Mouse (Mus musculus) cortical plate, adult 2 months (tissue): ENCODE measurements around the gene Lnx1.

Experiments used
- CTCF ChIP-seq: fragments of 200-500 bp; IDR thresholded peaks from 2 replicates; pipeline ENCODE4 v1.5.1; 2011; ENCODE audit warnings: mild to moderate bottlenecking, control low read depth, low read length; ENCODE audit not compliant: insufficient read depth; ENCODE audit errors: extremely low read depth
- POLR2A ChIP-seq: fragments of 200-500 bp; IDR thresholded peaks from 2 replicates; pipeline ENCODE4 v1.6.1; 2011; ENCODE audit warnings: mild to moderate bottlenecking, low read length, control low read depth; ENCODE audit not compliant: insufficient read depth; ENCODE audit errors: extremely low read depth

- TF ChIP-seq CTCF (no peak), POLR2A (no peak)
These were observed 130.9 kb downstream of the Lnx1 start for GRCm38 (mm10) chr5:74571767-74572166.
